Mouse (Mus musculus) midbrain, embryonic 15.5 days (tissue): Measurements from ENCODE around the gene Rtkn. TPM values are rescaled to one million over a fixed set of nuclear protein-coding genes. Genes with fewer than 3 reads are reported as not detected.

Source experiments
- ATAC-seq: fragments of 200-750 bp; cut with Nextera tagmentation; replicated peaks from 2 replicates; pipeline ENCODE4 v1.8.0; 2017; ENCODE audit warnings: moderate TSS enrichment
- H3K27ac ChIP-seq: fragments of 300-500 bp; sonication (generic); 2 replicates; pipeline ENCODE4 v1.5.1; 2015; ENCODE audit warnings: mild to moderate bottlenecking, inconsistent platforms
- H3K27me3 ChIP-seq: fragments of 300-500 bp; sonication (generic); replicated peaks from 2 replicates; pipeline ENCODE4 v1.6.1; 2015; ENCODE audit warnings: inconsistent platforms
- H3K36me3 ChIP-seq: fragments of 300-500 bp; sonication (generic); replicated peaks from 2 replicates; pipeline ENCODE4 v1.6.1; 2015; ENCODE audit warnings: inconsistent platforms
- H3K4me1 ChIP-seq: fragments of 300-500 bp; sonication (generic); 2 replicates; pipeline ENCODE4 v1.6.1; 2015; ENCODE audit warnings: inconsistent platforms
- H3K4me2 ChIP-seq: fragments of 300-500 bp; sonication (generic); 2 replicates; pipeline ENCODE4 v1.6.1; 2015; ENCODE audit warnings: inconsistent platforms, mild to moderate bottlenecking, moderate library complexity
- H3K4me3 ChIP-seq: fragments of 300-500 bp; sonication (generic); 2 replicates; pipeline ENCODE4 v1.5.1; 2015; ENCODE audit warnings: mild to moderate bottlenecking, inconsistent platforms
- H3K9ac ChIP-seq: fragments of 300-500 bp; sonication (generic); 2 replicates; pipeline ENCODE4 v1.6.1; 2015; ENCODE audit warnings: mild to moderate bottlenecking, inconsistent platforms
- H3K9me3 ChIP-seq: fragments of 300-500 bp; sonication (generic); 2 replicates; pipeline ENCODE4 v1.6.1; 2016; ENCODE audit warnings: inconsistent platforms
- WGBS: fragments of 180-500 bp; shearing (Covaris S2); methylation state at CpG from one replicate; pipeline ENCODE4 v1.1.7; 2015; ENCODE audit warnings: mixed read lengths; 5-methylcytosine and 5-hydroxymethylcytosine counted together
- polyA plus RNA-seq: library from polyadenylated mRNA; unstranded; fragments of >200 nt; fragmentation: Nextera tagmentation; extraction: Ambion mirVana; gene quantifications from 2 replicates; pipeline ENCODE4 v1.2.1, GENCODE M21; 2015

The Rtkn gene
- polyA plus RNA-seq, 1 experiment from 2014 or later: 10.9 TPM

GRCm38 (mm10) chr6:83118825-83119733, 16.2 kb upstream of the Rtkn start:
- Histone ChIP-seq H3K4me1 (peaks cover 71% of the 10 kb centered on the region), H3K9ac (no peak overlapping the region), H3K4me3 (no peak overlapping the region), H3K27me3 (no peaks in the 10 kb centered on the region), H3K4me2 (peak overlapping the region; percentile 86; the same call in 1 of the 2 replicates), H3K27ac (no peak overlapping the region), H3K36me3 (peaks cover 6% of the 10 kb centered on the region; the same call in 1 of the 2 replicates), H3K9me3 (no peaks in the 10 kb centered on the region)
- 83% methylated on average over 14 of the region's 14 CpGs for WGBS
- ATAC-seq: no peak

DNA sequence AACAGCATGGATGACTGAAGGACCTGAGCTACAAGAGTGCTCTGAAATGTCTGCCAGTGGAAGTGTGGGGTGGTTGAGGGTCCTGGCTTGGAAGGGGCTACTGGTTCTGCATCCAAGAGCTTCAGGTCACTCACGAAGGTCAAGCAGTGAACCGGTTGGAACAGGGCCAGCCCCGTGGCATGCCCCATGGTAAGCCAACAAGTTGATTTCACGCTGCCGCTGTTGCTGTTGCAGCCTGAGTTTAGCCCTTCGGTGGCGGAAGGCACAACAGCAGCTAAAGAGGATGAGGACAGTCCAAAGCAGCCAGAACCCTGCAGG, 15.6 kb upstream of the Rtkn start:
- 54% methylated on average over 7 of the region's 7 CpGs for WGBS
- peak overlapping the region; percentile 63 for H3K4me3 ChIP-seq
- H3K4me2 ChIP-seq: peak overlapping the region; percentile 86
- peak overlapping the region; percentile 1; the same call in 1 of the 2 replicates for H3K27ac ChIP-seq
- H3K9ac ChIP-seq: peak overlapping the region; percentile 78; the same call in 1 of the 2 replicates
- H3K27me3 ChIP-seq: no peaks in the 10 kb centered on the region
- peaks cover 6% of the 10 kb centered on the region; the same call in 1 of the 2 replicates for H3K36me3 ChIP-seq
- no peaks in the 10 kb centered on the region for H3K9me3 ChIP-seq
- no peak for ATAC-seq
- H3K4me1 ChIP-seq: peaks cover 73% of the 10 kb centered on the region

DNA sequence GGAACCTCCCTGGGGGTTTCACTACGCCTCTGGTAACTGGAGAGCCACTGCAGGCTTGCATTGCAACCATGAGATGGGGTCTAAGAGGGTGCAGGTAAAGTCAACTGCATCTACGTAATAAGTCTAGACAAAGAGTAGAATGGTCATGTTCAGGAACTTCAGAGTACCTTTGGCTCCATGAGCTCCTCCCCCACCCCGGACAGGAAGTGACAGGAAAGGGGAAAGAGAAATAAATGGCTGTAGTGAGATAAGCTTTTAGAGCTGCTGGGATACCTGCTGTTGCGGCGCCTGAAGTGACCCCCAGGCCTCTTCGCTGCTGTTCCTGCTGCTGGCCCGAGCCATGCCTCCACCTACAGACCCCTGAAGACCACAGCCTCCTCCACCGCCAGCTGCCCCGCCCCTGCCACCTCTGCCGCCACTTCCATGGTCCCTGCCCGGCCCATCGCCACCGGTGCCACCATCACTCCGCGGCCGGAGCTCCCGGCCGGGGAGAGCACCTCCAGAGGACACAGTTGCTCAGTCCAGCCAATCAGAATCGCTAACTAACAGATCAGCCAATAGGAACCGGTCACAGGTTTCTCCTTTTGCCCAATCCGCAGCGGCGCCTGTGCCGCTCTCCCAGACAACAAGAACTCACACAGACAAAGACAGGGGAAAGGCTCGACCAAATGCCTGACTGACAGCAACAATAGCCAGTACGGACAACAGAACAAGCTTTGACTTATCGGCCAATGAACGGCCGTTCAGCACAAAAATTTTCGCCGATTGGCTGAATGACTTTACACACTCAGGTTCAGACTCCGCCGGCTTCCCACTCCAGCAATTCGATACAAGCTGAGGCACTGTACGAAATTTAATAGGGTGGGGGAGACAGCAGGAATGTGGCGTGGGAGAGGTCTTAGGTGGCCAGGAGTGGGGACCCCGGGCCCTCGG, 14.1 kb upstream of the Rtkn start, which contains the start of gene Wbp1:
Wbp1 (minus strand) TSS at position 630 of the 933 bp plus-strand sequence.
- peaks cover 6% of the 10 kb centered on the region; the same call in 1 of the 2 replicates for H3K36me3 ChIP-seq
- peak within 1 kb of the TSS; percentile 93 for H3K27ac ChIP-seq
- peaks cover 71% of the 10 kb centered on the region for H3K4me1 ChIP-seq
- H3K27me3 ChIP-seq: no peaks in the 10 kb centered on the region
- H3K9ac ChIP-seq: peak within 1 kb of the TSS; percentile 78
- no peaks in the 10 kb centered on the region for H3K9me3 ChIP-seq
- WGBS: under 1% methylated on average over 38 of the region's 38 CpGs
- peak within 1 kb of the TSS; percentile 63 for H3K4me3 ChIP-seq
- H3K4me2 ChIP-seq: peak within 1 kb of the TSS; percentile 94
- ATAC-seq: peak; percentile 95

- Histone ChIP-seq H3K36me3 (peaks cover 6% of the 10 kb centered on the region; the same call in 1 of the 2 replicates), H3K9me3 (no peaks in the 10 kb centered on the region), H3K4me3 (peak overlapping the region; percentile 63), H3K9ac (peak overlapping the region; percentile 69), H3K4me1 (peaks cover 62% of the 10 kb centered on the region), H3K27ac (peak overlapping the region; percentile 93), H3K27me3 (no peaks in the 10 kb centered on the region), H3K4me2 (peak overlapping the region; percentile 94)
- ATAC-seq: peak; percentile 5
- WGBS: under 1% methylated on average over 52 of the region's 52 CpGs
Measured at GRCm38 (mm10) chr6:83121863-83122710, 13.2 kb upstream of the Rtkn start.

GRCm38 (mm10) chr6:83122961-83123360, 12.3 kb upstream of the Rtkn start:
- 78% methylated on average over 5 of the region's 5 CpGs for WGBS
- Histone ChIP-seq H3K9me3 (no peaks in the 10 kb centered on the region), H3K4me1 (peaks cover 55% of the 10 kb centered on the region), H3K4me2 (peak overlapping the region; percentile 94), H3K27ac (no peak overlapping the region), H3K9ac (no peak overlapping the region), H3K36me3 (0 out of 2 replicates have a peak, but pooled peaks cover 2% of the 10 kb centered on the region), H3K27me3 (no peaks in the 10 kb centered on the region), H3K4me3 (no peak overlapping the region)
- no peak for ATAC-seq

GRCm38 (mm10) chr6:83124851-83125312, 10.4 kb upstream of the Rtkn start:
- peak; percentile 7 for ATAC-seq
- H3K4me1 ChIP-seq: peaks cover 39% of the 10 kb centered on the region
- peak overlapping the region; percentile 58 for H3K9ac ChIP-seq
- no peaks in the 10 kb centered on the region for H3K36me3 ChIP-seq
- H3K4me2 ChIP-seq: peak overlapping the region; percentile 73
- H3K4me3 ChIP-seq: peak overlapping the region; percentile 89
- H3K27me3 ChIP-seq: no peaks in the 10 kb centered on the region
- no peaks in the 10 kb centered on the region for H3K9me3 ChIP-seq
- H3K27ac ChIP-seq: peak overlapping the region; percentile 64
- WGBS: under 1% methylated on average over 30 of the region's 30 CpGs

- ATAC-seq: no peak
- Histone ChIP-seq H3K9ac (peak within 1 kb of the TSS; percentile 58), H3K4me3 (peak within 1 kb of the TSS; percentile 89), H3K36me3 (no peaks in the 10 kb centered on the region), H3K9me3 (no peaks in the 10 kb centered on the region), H3K4me1 (peaks cover 34% of the 10 kb centered on the region), H3K27me3 (no peaks in the 10 kb centered on the region), H3K27ac (peak within 1 kb of the TSS; percentile 64), H3K4me2 (peak within 1 kb of the TSS; percentile 73)
- WGBS: 22% methylated on average over 5 of the region's 5 CpGs
Measured at GRCm38 (mm10) chr6:83125331-83125730, 9.9 kb upstream of the Rtkn start, which contains the start of gene Ino80b. Ino80b (minus strand) TSS chr6:83125431.

DNA sequence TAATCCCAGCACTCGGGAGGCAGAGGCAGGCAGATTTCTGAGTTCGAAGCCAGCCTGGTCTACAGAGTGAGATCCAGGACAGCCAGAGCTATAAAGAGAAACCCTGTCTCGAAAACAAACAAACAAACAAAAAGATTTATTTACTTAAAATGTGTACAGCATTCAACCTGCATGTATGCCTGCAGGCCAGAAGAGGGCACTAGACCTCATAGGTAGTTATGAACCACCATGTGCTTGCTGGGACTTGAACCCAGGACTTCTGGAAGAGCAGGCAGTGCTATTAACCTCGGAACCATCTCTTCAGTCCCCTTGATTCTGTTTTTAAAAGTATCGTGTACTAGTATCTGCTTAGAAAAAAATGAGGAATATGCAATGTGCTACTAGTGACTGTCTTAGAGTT, 7.8 kb upstream of the Rtkn start:
- 96% methylated on average over 5 of the region's 5 CpGs for WGBS
- Histone ChIP-seq H3K4me2 (no peak overlapping the region), H3K4me3 (no peak overlapping the region), H3K27ac (no peak overlapping the region), H3K27me3 (no peaks in the 10 kb centered on the region), H3K9me3 (no peaks in the 10 kb centered on the region), H3K36me3 (no peaks in the 10 kb centered on the region), H3K4me1 (peaks cover 23% of the 10 kb centered on the region), H3K9ac (no peak overlapping the region)
- ATAC-seq: no peak

GRCm38 (mm10) chr6:83131469-83132034, 3.7 kb upstream of the Rtkn start:
- no peak overlapping the region for H3K9ac ChIP-seq
- H3K4me1 ChIP-seq: peaks cover 9% of the 10 kb centered on the region
- no peak for ATAC-seq
- H3K27me3 ChIP-seq: peaks cover 6% of the 10 kb centered on the region; the same call in 1 of the 2 replicates
- no peaks in the 10 kb centered on the region for H3K36me3 ChIP-seq
- no peak overlapping the region for H3K27ac ChIP-seq
- no peak overlapping the region for H3K4me3 ChIP-seq
- H3K4me2 ChIP-seq: no peak overlapping the region
- H3K9me3 ChIP-seq: no peaks in the 10 kb centered on the region
- WGBS: 82% methylated on average over 6 of the region's 6 CpGs

DNA sequence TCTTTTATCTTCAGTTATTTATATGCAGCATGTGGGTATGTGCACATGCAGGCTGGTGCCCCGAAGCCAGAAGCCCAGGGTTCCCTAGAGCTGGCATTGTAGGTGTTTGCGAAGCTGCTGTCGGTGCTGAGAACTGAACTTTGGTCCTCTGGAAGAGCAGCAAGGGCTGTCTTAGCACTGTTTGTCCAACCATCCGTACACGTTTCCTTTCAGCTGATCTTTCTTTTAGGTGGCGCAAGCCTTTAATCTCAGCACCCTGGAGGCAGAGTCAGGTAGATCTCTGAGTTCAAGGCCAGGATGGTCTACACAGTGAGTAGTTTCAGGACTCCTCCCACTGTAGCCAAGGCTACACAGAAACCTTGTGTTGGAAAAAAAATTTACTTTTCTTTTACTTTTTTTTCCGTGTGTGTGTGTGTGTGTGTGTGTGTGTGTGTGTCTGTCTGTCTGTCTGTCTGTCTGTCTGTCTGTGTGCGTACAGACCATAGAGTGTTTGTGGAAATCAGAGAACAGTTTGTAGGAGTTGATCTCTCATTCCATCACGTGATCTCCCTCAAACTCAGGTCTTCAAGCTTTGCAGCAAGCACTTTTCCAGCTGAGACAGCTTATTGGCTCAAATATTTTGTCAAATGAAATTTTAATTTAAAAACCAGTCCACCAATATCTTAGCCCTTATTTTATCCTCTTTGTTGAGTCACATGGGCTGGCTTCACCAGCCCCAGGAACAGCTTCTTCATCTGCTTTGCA, 2.9 kb upstream of the Rtkn start:
- H3K36me3 ChIP-seq: no peaks in the 10 kb centered on the region
- peaks cover 17% of the 10 kb centered on the region for H3K4me1 ChIP-seq
- H3K4me2 ChIP-seq: no peak overlapping the region
- no peak overlapping the region for H3K27ac ChIP-seq
- no peak overlapping the region for H3K4me3 ChIP-seq
- peaks cover 9% of the 10 kb centered on the region; the same call in 1 of the 2 replicates for H3K27me3 ChIP-seq
- no peaks in the 10 kb centered on the region for H3K9me3 ChIP-seq
- WGBS: 86% methylated on average over 9 of the region's 9 CpGs
- H3K9ac ChIP-seq: no peak overlapping the region
- no peak for ATAC-seq
